Mouse (Mus musculus) Muller cell, postnatal 12 days (primary cell): ENCODE results near the gene Rab25.
A peak's percentile ranks its signal among the peaks of the same experiment; 100 is the strongest.

ENCODE experiments used
- DNase-seq: peaks from one replicate; pipeline ENCODE4 v3.0.0-alpha.2; 2015; ENCODE audit errors: inconsistent ontology term

Gene Rab25

GRCm38 (mm10) chr3:88526157-88527131 is 21.7 kb downstream of the Rab25 start:
- DNase-seq: peak; percentile 94

- DNase-seq: no peak
Measured at GRCm38 (mm10) chr3:88525021-88525420, 23.1 kb downstream of the Rab25 start.

GRCm38 (mm10) chr3:88523027-88523426 is 25.1 kb downstream of the Rab25 start:
- no peak for DNase-seq

GRCm38 (mm10) chr3:88521803-88522331 is 26.2 kb downstream of the Rab25 start:
- DNase-seq: peak; percentile 63

- DNase-seq: no peak
Measured at GRCm38 (mm10) chr3:88521156-88521555, 26.9 kb downstream of the Rab25 start.

GRCm38 (mm10) chr3:88520078-88520477 is 28.0 kb downstream of the Rab25 start:
- DNase-seq: no peak

- DNase-seq: no peak
Measured at GRCm38 (mm10) chr3:88518411-88518810, 29.7 kb downstream of the Rab25 start.

- DNase-seq: no peak
Measured at GRCm38 (mm10) chr3:88516407-88516806, 31.7 kb downstream of the Rab25 start.

- no peak for DNase-seq
Measured at GRCm38 (mm10) chr3:88515095-88515386, 33.1 kb downstream of the Rab25 start.

- no peak for DNase-seq
Measured at GRCm38 (mm10) chr3:88514231-88515094, 33.6 kb downstream of the Rab25 start.

- DNase-seq: no peak
Measured at GRCm38 (mm10) chr3:88513546-88514115, 34.5 kb downstream of the Rab25 start.

- DNase-seq: peak; percentile 68
Measured at GRCm38 (mm10) chr3:88512896-88513545, 35.1 kb downstream of the Rab25 start.

GRCm38 (mm10) chr3:88512141-88512895 is 35.8 kb downstream of the Rab25 start:
- DNase-seq: peak; percentile 80

- DNase-seq: no peak
Measured at GRCm38 (mm10) chr3:88511559-88511958, 36.5 kb downstream of the Rab25 start.

- no peak for DNase-seq
Measured at GRCm38 (mm10) chr3:88510421-88511289, 37.4 kb downstream of the Rab25 start.

- DNase-seq: peak; percentile 99
Measured at GRCm38 (mm10) chr3:88509692-88510420, 38.2 kb downstream of the Rab25 start, which contains the start of gene Lmna. Gene Lmna (minus strand): TSS chr3:88509956.

- no peak for DNase-seq
Measured at GRCm38 (mm10) chr3:88509250-88509649, 38.9 kb downstream of the Rab25 start.

- DNase-seq: no peak
Measured at GRCm38 (mm10) chr3:88505765-88506164, 42.3 kb downstream of the Rab25 start.

GRCm38 (mm10) chr3:88505081-88505480 is 43.0 kb downstream of the Rab25 start:
- no peak for DNase-seq
